Mouse (Mus musculus): Measurements from ENCODE around the gene Ctbp1. TPM values are rescaled to one million over a fixed set of nuclear protein-coding genes. Genes with fewer than 3 reads are reported as not detected.
A peak's percentile ranks its signal among the peaks of the same experiment; 100 is the strongest.

The Ctbp1 gene
- polyA plus RNA-seq, 1 experiment from 2014 or later = 139 TPM

GRCm38 (mm10) chr5:33208533-33209245 is 66.1 kb downstream of the Ctbp1 start:
- TF ChIP-seq CTCF (IDR thresholded peaks at IDR 0.05; ENCODE audit: low read depth) = no peak
- H3K9me3 ChIP-seq (ENCODE audit: control insufficient read depth) = no peaks in the 10 kb centered on the region
- no peaks in the 10 kb centered on the region for H3K36me3 ChIP-seq (ENCODE audit: control insufficient read depth, insufficient read depth)
- H3K4me3 ChIP-seq (ENCODE audit: low read depth, low read length) = no peak overlapping the region
- WGBS = 64% methylated on average over 14 of the region's 14 CpGs
- H3K4me1 ChIP-seq (replicated peaks; ENCODE audit: control insufficient read depth, insufficient read depth, low read length) = no peaks in the 10 kb centered on the region
- no peak overlapping the region for H3K27ac ChIP-seq (ENCODE audit: low read depth, low read length)
- H3K27me3 ChIP-seq (replicated peaks; ENCODE audit: control insufficient read depth, insufficient read depth, low read length) = no peaks in the 10 kb centered on the region
- no peak overlapping the region for H3K4me2 ChIP-seq (replicated peaks; ENCODE audit: low read depth)
- H3K9ac ChIP-seq (ENCODE audit: low read depth, low read length) = no peak overlapping the region
- no peak for ATAC-seq

GRCm38 (mm10) chr5:33207136-33207535 is 67.7 kb downstream of the Ctbp1 start:
- Histone ChIP-seq H3K4me3 (ENCODE audit: low read depth, low read length) (no peak overlapping the region), H3K4me1 (replicated peaks; ENCODE audit: control insufficient read depth, insufficient read depth, low read length) (no peaks in the 10 kb centered on the region), H3K9ac (ENCODE audit: low read depth, low read length) (no peak overlapping the region), H3K27me3 (replicated peaks; ENCODE audit: control insufficient read depth, insufficient read depth, low read length) (no peaks in the 10 kb centered on the region), H3K9me3 (ENCODE audit: control insufficient read depth) (no peaks in the 10 kb centered on the region), H3K36me3 (ENCODE audit: control insufficient read depth, insufficient read depth) (no peaks in the 10 kb centered on the region), H3K4me2 (replicated peaks; ENCODE audit: low read depth) (no peak overlapping the region), H3K27ac (ENCODE audit: low read depth, low read length) (no peak overlapping the region)
- 48% methylated on average over 9 of the region's 9 CpGs for WGBS
- no peak for TF ChIP-seq CTCF (IDR thresholded peaks at IDR 0.05; ENCODE audit: low read depth)
- no peak for ATAC-seq

GRCm38 (mm10) chr5:33206328-33206727 is 68.5 kb downstream of the Ctbp1 start:
- 57% methylated on average over 7 of the region's 7 CpGs for WGBS
- Histone ChIP-seq H3K4me2 (replicated peaks; ENCODE audit: low read depth) (no peak overlapping the region), H3K27ac (ENCODE audit: low read depth, low read length) (no peak overlapping the region), H3K9me3 (ENCODE audit: control insufficient read depth) (no peaks in the 10 kb centered on the region), H3K27me3 (replicated peaks; ENCODE audit: control insufficient read depth, insufficient read depth, low read length) (no peaks in the 10 kb centered on the region), H3K4me3 (ENCODE audit: low read depth, low read length) (no peak overlapping the region), H3K36me3 (ENCODE audit: control insufficient read depth, insufficient read depth) (no peaks in the 10 kb centered on the region), H3K9ac (ENCODE audit: low read depth, low read length) (no peak overlapping the region), H3K4me1 (replicated peaks; ENCODE audit: control insufficient read depth, insufficient read depth, low read length) (no peaks in the 10 kb centered on the region)
- TF ChIP-seq CTCF (IDR thresholded peaks at IDR 0.05; ENCODE audit: low read depth) = no peak
- ATAC-seq = no peak

GRCm38 (mm10) chr5:33204284-33204683 is 70.5 kb downstream of the Ctbp1 start:
- H3K4me3 ChIP-seq (ENCODE audit: low read depth, low read length) = no peak overlapping the region
- H3K9me3 ChIP-seq (ENCODE audit: control insufficient read depth) = no peaks in the 10 kb centered on the region
- H3K27me3 ChIP-seq (replicated peaks; ENCODE audit: control insufficient read depth, insufficient read depth, low read length) = no peaks in the 10 kb centered on the region
- ATAC-seq = no peak
- H3K36me3 ChIP-seq (ENCODE audit: control insufficient read depth, insufficient read depth) = no peaks in the 10 kb centered on the region
- H3K4me1 ChIP-seq (replicated peaks; ENCODE audit: control insufficient read depth, insufficient read depth, low read length) = no peaks in the 10 kb centered on the region
- no peak overlapping the region for H3K9ac ChIP-seq (ENCODE audit: low read depth, low read length)
- TF ChIP-seq CTCF (IDR thresholded peaks at IDR 0.05; ENCODE audit: low read depth) = no peak
- H3K27ac ChIP-seq (ENCODE audit: low read depth, low read length) = no peak overlapping the region
- peak overlapping the region; percentile 44 for H3K4me2 ChIP-seq (replicated peaks; ENCODE audit: low read depth)
- 68% methylated on average over 7 of the region's 7 CpGs for WGBS

- TF ChIP-seq CTCF (IDR thresholded peaks at IDR 0.05; ENCODE audit: low read depth) = peak; percentile 99
- no peak overlapping the region for H3K4me3 ChIP-seq (ENCODE audit: low read depth, low read length)
- WGBS = 12% methylated on average over 9 of the region's 9 CpGs
- ATAC-seq = peak; percentile 65; the same call in 1 of the 2 replicates
- H3K27ac ChIP-seq (ENCODE audit: low read depth, low read length) = no peak overlapping the region
- H3K4me2 ChIP-seq (replicated peaks; ENCODE audit: low read depth) = peak overlapping the region; percentile 44
- H3K4me1 ChIP-seq (replicated peaks; ENCODE audit: control insufficient read depth, insufficient read depth, low read length) = no peaks in the 10 kb centered on the region
- no peak overlapping the region for H3K9ac ChIP-seq (ENCODE audit: low read depth, low read length)
- no peaks in the 10 kb centered on the region for H3K27me3 ChIP-seq (replicated peaks; ENCODE audit: control insufficient read depth, insufficient read depth, low read length)
- H3K36me3 ChIP-seq (ENCODE audit: control insufficient read depth, insufficient read depth) = no peaks in the 10 kb centered on the region
- no peaks in the 10 kb centered on the region for H3K9me3 ChIP-seq (ENCODE audit: control insufficient read depth)
Observed at GRCm38 (mm10) chr5:33203691-33204242, 71.0 kb downstream of the Ctbp1 start.

- H3K27ac ChIP-seq (ENCODE audit: low read depth, low read length) = no peak overlapping the region
- H3K9ac ChIP-seq (ENCODE audit: low read depth, low read length) = no peak overlapping the region
- H3K4me2 ChIP-seq (replicated peaks; ENCODE audit: low read depth) = no peak overlapping the region
- H3K4me3 ChIP-seq (ENCODE audit: low read depth, low read length) = no peak overlapping the region
- no peaks in the 10 kb centered on the region for H3K27me3 ChIP-seq (replicated peaks; ENCODE audit: control insufficient read depth, insufficient read depth, low read length)
- no peaks in the 10 kb centered on the region for H3K4me1 ChIP-seq (replicated peaks; ENCODE audit: control insufficient read depth, insufficient read depth, low read length)
- no peaks in the 10 kb centered on the region for H3K9me3 ChIP-seq (ENCODE audit: control insufficient read depth)
- ATAC-seq = no peak
- 74% methylated on average over 6 of the region's 6 CpGs for WGBS
- TF ChIP-seq CTCF (IDR thresholded peaks at IDR 0.05; ENCODE audit: low read depth) = no peak
- no peaks in the 10 kb centered on the region for H3K36me3 ChIP-seq (ENCODE audit: control insufficient read depth, insufficient read depth)
Observed at GRCm38 (mm10) chr5:33203171-33203565, 71.6 kb downstream of the Ctbp1 start.
